Mouse (Mus musculus) liver, embryonic 14.5 days (tissue): Measurements from ENCODE around the gene Nf1.

Source experiments
- CTCF ChIP-seq: IDR thresholded peaks from 2 replicates; pipeline ENCODE4 v1.5.1; 2016; ENCODE audit warnings: antibody characterized with exemption, low read depth, control low read depth
- EP300 ChIP-seq: IDR thresholded peaks from 2 replicates; pipeline ENCODE4 v1.6.1; 2016; ENCODE audit warnings: antibody characterized with exemption, low read depth

- TF ChIP-seq CTCF, result no peak
- TF ChIP-seq EP300, result no peak
These were observed 31.8 kb upstream of the Nf1 start for GRCm38 (mm10) chr11:79307560-79308200.
